Mouse (Mus musculus): Measurements from ENCODE around the gene Pdia5.

The Pdia5 gene

GRCm38 (mm10) chr16:35484526-35485233 is 6.0 kb downstream of the Pdia5 start:
- no peak for DNase-seq (ENCODE audit: low read depth)

GRCm38 (mm10) chr16:35484105-35484504 is 6.6 kb downstream of the Pdia5 start:
- DNase-seq (ENCODE audit: low read depth), result no peak

GRCm38 (mm10) chr16:35479301-35479700 is 11.4 kb downstream of the Pdia5 start:
- DNase-seq (ENCODE audit: low read depth), result no peak

GRCm38 (mm10) chr16:35477273-35477672 is 13.4 kb downstream of the Pdia5 start:
- no peak for DNase-seq (ENCODE audit: low read depth)

GRCm38 (mm10) chr16:35472569-35473275 is 18.0 kb downstream of the Pdia5 start:
- no peak for DNase-seq (ENCODE audit: low read depth)

GRCm38 (mm10) chr16:35471841-35472568 is 18.7 kb downstream of the Pdia5 start:
- DNase-seq (ENCODE audit: low read depth), result no peak

- no peak for DNase-seq (ENCODE audit: low read depth)
Measured at GRCm38 (mm10) chr16:35470983-35471382, 19.7 kb downstream of the Pdia5 start.

GRCm38 (mm10) chr16:35470096-35470495 is 20.6 kb downstream of the Pdia5 start:
- no peak for DNase-seq (ENCODE audit: low read depth)

GRCm38 (mm10) chr16:35469016-35469415 is 21.7 kb downstream of the Pdia5 start:
- DNase-seq (ENCODE audit: low read depth), result no peak

- no peak for DNase-seq (ENCODE audit: low read depth)
Measured at GRCm38 (mm10) chr16:35467044-35467443, 23.6 kb downstream of the Pdia5 start.

- DNase-seq (ENCODE audit: low read depth), result no peak
Measured at GRCm38 (mm10) chr16:35465808-35466351, 24.8 kb downstream of the Pdia5 start.

- no peak for DNase-seq (ENCODE audit: low read depth)
Measured at GRCm38 (mm10) chr16:35464686-35465308, 25.9 kb downstream of the Pdia5 start.

- no peak for DNase-seq (ENCODE audit: low read depth)
Measured at GRCm38 (mm10) chr16:35463708-35464107, 27.0 kb downstream of the Pdia5 start.

- no peak for DNase-seq (ENCODE audit: low read depth)
Measured at GRCm38 (mm10) chr16:35462955-35463354, 27.7 kb downstream of the Pdia5 start.

- no peak for DNase-seq (ENCODE audit: low read depth)
Measured at GRCm38 (mm10) chr16:35459584-35459983, 31.1 kb downstream of the Pdia5 start.

- DNase-seq (ENCODE audit: low read depth), result no peak
Measured at GRCm38 (mm10) chr16:35458297-35458696, 32.4 kb downstream of the Pdia5 start.

GRCm38 (mm10) chr16:35457488-35457887 is 33.2 kb downstream of the Pdia5 start:
- no peak for DNase-seq (ENCODE audit: low read depth)

GRCm38 (mm10) chr16:35457011-35457419 is 33.7 kb downstream of the Pdia5 start:
- DNase-seq (ENCODE audit: low read depth), result no peak

GRCm38 (mm10) chr16:35456305-35456704 is 34.4 kb downstream of the Pdia5 start:
- DNase-seq (ENCODE audit: low read depth), result no peak

- DNase-seq (ENCODE audit: low read depth), result no peak
Measured at GRCm38 (mm10) chr16:35455822-35456221, 34.9 kb downstream of the Pdia5 start.

GRCm38 (mm10) chr16:35450018-35450630 is 40.5 kb downstream of the Pdia5 start:
- no peak for DNase-seq (ENCODE audit: low read depth)

- DNase-seq (ENCODE audit: low read depth), result no peak
Measured at GRCm38 (mm10) chr16:35442026-35442415, 48.7 kb downstream of the Pdia5 start.

Measured in c-Kit-positive CD71-positive TER-119-negative erythroid progenitor cells, embryonic 14.5 days (primary cell).